Mouse (Mus musculus) bone marrow macrophage, adult 2 months (primary cell): ENCODE data around the gene Kat5.

Source experiments
- CTCF ChIP-seq: IDR thresholded peaks from 2 replicates; pipeline ENCODE4 v1.5.1; 2012; ENCODE audit warnings: low read depth, mild to moderate bottlenecking, low read length, moderate library complexity
- POLR2A ChIP-seq: IDR thresholded peaks from 2 replicates; pipeline ENCODE4 v1.6.1; 2012; ENCODE audit warnings: mild to moderate bottlenecking, low read depth, low read length, borderline replicate concordance

- TF ChIP-seq CTCF (no peak), POLR2A (no peak)
These were observed 2.9 kb upstream of the Kat5 start for GRCm38 (mm10) chr19:5612762-5613411.
